Mouse (Mus musculus): ENCODE measurements around the gene Mtus2.
"Not testable (repeated sequence)": the region's sequence is repeated elsewhere in the genome, so short reads cannot be mapped to it uniquely, and the experiment has no call there.

The Mtus2 gene

DNA sequence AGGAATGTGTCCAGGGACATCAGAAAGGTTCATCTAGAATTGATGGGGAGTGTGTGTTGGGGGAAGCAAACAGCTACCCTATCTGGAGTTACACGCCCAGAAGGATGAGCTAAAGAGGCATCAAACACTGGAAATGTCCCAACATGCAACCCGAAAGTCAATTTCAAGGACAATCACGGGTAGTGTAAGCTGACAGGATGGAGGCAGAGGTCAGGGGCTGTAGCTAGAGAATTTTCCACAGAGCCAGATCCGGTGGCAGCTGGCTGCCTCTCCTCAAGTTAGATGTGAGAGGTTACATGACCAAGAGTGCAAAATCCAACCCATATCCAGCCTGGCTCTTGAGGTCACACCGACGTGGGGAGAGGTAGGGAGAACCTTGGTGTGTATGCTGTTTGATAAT is 315.7 kb downstream of the Mtus2 start:
- no peak for DNase-seq (ENCODE audit: low read depth, low spot score)

DNA sequence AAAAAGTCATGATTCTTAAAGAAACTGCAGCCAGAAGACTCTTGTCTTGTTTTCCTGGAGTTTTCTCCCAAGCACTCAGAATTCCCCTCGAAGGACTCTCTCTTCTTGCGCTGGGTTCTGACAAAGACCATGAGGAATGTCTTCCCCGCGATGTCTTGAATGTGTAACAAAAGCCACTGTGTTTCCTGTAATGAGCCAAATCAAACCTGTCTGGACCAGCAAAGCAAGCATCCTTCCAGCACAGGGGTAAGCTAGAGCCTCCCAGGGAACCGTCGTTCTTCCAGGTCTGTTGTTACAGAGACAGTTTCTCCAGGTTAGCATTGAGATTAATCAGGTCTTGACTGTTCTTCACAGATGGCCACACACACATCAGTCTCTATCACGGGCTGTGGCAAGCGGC is 321.1 kb downstream of the Mtus2 start:
- no peak for DNase-seq (ENCODE audit: low read depth, low spot score)

DNA sequence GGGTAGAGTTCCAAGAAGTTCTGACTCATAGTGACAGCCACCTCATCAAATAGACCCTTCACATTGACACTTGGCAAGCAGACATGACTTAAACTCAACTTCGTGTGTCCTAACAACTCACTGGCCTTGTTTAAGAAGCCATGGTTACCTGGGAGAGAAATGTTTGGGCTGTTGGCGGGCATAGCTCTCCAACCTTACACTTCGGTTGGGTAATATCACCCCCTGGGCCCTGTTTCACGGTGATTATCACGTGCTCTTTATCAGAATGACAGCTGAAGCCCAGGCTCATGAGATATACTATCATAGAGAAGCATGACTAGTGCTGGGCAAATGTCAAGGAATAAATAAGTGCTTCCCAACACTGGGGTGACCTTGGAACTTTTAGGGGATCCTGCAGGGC is 323.2 kb downstream of the Mtus2 start:
- no peak for DNase-seq (ENCODE audit: low read depth, low spot score)

DNA sequence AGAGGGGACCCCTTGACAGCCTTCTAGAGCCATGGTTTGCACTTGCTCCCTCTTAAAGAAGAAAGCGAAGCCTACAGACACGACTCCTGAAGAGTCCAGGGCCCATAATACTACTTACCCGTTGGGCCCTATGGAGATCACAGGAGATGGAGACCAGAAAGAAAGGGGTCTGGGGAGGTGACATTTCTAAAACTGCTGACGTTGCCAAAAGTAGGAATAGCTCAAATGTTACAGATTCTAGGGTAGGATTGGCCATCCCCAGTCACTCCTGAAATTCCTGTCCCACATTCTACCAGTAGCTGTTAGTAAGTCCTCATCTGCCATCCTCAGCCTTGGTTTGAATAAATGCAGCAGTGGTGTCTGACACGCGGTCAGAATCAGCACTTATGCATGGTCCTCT is 325.0 kb downstream of the Mtus2 start:
- DNase-seq (ENCODE audit: low read depth, low spot score), result no peak

DNA sequence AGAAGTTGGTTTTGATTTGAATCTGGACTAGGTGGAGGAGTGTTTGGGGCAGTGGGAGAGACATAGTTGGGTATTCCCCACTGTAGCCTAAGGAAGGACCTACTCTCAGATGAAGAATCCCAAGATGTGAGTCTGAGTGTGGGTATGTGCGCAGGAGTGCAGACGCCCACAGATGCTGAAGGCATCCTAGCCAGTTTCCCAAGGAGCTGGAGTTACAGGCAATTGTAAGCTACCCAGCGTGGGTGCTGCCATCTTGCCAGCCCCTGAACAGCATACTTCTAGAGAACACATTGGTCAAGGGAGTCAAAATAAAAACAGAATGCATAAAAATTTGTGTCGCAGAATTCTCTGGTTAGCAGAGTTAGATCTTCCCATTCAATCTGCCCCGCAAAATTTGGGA is 325.5 kb downstream of the Mtus2 start:
- DNase-seq (ENCODE audit: low read depth, low spot score), result no peak

DNA sequence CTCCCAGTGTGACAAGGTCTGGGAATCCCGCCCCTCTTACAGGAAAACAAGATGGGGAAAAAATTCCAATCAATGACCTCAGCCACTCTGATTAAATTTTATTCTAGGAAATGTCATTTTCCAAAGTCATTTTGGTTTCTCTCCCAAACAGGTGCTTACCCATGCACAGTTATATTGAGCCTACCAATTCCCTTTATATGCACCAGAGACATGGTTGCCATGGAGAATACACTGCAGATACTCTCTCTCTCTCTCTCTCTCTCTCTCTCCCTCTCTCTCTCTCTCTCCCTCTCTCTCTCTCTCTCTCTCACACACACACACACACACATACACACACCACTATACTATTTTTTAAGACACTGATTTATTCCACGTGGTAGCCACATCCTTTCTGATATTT is 326.1 kb downstream of the Mtus2 start:
- DNase-seq (ENCODE audit: low read depth, low spot score), result no peak

DNA sequence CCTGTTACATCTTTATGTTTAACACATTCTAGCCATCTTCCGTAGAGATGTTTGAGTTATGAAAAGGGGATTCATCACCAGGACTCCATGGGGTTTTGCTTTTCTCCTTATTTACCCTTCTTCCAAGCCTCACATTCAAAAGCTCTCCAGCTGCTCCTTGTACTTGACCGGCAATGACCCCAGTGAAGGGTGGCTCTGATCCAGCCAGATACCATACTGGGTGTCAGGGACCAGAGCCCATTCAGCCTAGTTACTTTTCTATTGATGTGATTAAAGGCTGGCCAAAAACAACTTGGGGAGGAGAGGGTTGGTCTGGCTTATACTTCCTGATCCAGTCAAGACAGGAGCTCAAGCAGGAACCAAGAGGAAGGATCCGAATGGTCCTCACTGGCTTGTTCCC is 326.5 kb downstream of the Mtus2 start:
- DNase-seq (ENCODE audit: low read depth, low spot score), result no peak

DNA sequence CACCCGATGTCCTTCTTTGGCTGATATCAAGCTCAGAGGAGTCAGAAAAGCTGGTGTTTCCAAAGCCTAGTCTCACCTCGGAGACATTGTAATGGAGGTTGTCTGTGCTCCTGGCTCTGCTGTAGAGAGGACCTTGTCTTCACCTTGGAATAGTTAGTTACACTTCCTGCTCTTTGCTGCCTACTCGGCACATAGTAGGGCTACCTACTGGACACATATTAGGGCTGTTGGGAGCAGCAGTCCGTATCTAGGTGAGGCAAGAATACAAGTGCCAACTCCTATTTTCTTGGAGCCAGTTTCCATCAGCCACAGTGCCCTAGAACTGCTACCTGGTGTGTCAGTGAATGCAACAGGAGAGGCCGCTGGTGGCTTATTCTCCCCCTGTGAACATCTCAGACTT is 330.4 kb downstream of the Mtus2 start:
- DNase-seq (ENCODE audit: low read depth, low spot score), result no peak

DNA sequence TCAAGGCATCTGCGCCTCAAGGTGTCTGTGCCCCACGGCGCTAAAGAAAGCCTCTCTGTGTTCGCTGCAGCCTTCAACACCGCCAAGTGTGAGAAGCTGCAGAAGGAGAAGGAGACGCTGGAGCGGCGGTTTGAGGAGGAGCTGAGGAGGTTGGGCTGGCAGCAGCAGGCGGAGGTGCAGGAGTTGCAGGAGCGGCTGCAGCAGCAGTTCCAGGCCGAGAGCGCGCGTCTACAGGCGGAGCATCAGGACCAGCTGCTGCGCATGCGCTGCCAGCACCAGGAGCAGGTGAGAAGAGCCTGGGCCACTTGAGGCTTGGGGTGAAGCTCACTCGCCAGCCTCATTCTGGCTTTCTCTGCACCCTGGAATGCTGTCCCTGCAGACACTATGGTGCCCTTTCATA is 331.7 kb downstream of the Mtus2 start:
- DNase-seq (ENCODE audit: low read depth, low spot score), result no peak

DNA sequence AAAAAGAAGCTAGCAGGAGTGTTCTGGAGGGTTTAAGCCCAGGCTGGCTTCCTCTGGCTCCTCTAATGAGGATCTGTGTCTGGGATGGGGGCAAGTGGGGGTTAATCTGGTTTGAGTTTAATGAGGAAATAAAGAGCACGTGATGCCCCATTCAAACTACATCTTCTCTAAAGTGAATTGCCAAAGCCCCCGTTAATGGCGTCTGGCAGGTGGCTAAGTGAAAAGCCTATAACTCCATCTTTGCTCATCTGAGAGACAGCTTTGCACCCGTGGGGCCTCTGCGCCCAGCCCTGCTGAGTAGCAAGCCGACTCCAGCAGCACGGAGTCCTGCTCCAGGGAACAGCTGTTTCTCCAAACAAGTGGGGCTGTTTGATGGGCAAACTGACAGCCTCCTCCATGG is 332.8 kb downstream of the Mtus2 start:
- no peak for DNase-seq (ENCODE audit: low read depth, low spot score)

DNA sequence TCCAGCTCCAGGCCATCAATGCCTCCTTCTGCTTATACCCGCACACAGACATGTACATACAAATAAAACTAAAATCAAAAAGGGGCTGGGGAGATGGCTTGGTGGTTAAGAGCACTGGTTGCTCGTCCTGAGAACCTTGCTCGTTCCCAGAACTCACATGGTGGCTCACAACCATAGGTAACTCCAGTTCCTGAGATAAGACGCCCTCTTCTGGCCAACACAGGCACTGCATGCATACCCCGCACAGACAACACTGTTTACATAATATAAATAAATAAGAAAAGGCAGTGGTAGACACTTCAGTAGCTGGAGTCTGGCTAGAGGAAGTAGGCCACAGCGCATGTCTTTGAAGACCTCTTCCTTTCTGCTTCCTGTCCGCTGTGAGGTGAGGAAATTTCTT is 335.7 kb downstream of the Mtus2 start:
- no peak for DNase-seq (ENCODE audit: low read depth, low spot score)

DNA sequence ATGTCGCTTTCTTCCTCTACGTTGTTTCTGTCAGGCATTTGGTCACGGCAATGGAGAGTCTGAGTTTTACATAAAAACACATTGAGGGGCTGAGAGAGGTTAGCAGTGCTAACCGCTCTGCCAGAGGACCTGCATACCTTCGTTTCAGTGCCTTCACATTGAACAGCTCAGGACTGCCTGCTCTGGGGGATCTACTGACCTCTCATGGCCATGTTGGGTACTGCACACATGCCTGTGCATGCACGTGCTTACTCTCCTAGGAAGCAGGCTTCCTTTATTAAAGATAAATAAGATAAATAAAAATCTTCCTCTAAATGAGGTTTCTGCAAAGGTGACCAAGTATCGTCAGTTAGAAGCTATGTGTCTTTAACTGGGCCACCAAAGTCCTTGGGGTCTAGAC is 336.2 kb downstream of the Mtus2 start:
- no peak for DNase-seq (ENCODE audit: low read depth, low spot score)

DNA sequence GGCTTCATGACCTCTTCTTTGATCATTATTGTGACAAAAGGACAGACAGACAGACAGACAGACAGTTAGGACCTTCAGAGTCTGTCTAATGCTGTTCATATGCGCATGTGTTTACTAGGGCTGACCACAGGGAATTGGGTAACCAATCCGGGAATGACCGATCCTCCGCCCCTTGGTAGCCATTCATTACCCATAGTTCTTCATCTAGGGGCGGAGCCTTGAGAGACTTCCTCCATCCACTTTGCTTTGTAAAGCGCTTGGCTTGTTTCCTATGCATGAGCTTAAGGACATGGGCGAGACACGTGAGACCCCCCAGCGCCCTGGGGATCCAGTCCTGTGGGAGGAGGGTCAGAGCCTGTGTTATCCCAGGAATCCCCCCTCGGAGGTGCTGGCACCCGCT is 345.8 kb downstream of the Mtus2 start:
- DNase-seq (ENCODE audit: low read depth, low spot score), result no peak

DNA sequence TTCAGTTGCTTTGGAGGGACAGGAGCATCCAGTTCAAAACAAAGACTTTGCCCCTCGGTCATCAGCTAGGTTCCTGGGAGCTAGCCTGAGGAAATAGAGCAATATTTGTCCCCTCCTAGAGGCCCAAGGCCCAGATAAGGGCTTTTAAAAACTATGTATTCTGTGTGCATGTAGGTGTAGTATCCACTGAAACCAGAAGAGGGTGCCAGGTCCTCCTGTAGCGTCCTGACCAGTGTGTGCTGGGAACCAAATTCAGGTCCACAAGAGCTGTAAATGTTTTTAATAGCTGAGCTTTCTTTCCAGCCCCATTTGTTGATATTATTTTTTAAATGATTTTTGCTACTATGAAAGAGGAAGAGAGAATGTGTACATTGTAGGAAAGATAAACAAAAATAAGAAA is 347.0 kb downstream of the Mtus2 start:
- DNase-seq (ENCODE audit: low read depth, low spot score), result no peak

DNA sequence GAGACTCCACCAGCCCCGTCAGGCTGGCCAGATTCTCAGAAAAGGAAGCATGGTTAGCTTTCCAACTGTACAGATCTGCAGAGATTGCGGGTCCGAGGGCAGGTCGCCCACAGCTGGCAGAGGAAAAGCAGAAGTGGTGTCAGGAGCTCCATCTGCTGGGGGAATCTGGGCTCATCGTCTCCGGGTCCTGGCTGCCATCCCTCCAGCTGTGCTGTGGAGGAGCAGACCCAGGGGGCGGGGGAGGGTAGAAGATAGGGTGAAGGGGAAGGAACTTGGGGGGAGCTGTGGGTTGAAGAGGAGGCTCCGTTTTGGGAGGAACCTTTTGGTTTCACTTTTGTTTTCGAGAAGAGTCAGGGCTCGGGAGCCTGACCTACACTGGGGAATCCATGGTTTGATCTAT is 353.7 kb downstream of the Mtus2 start:
- peak; percentile 83 for DNase-seq (ENCODE audit: low read depth, low spot score)

DNA sequence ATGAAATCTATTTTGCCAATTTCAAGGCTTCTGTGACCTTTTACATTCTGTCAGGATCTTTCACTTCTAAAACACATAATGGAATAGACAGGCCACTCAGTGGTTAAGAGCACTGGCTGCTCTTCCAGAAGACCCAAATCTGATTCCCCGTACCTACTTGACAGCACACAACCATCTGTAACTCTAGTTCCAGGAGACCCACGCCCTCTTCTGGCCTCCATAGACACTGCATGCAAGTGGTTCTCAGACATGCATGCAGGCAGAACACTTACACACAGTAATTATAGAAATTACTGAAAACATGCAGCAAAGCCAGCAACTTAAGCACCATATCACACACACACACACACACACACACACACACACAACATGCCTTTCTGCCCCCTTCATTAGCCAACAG is 355.3 kb downstream of the Mtus2 start:
- DNase-seq (ENCODE audit: low read depth, low spot score), result peak; percentile 40

DNA sequence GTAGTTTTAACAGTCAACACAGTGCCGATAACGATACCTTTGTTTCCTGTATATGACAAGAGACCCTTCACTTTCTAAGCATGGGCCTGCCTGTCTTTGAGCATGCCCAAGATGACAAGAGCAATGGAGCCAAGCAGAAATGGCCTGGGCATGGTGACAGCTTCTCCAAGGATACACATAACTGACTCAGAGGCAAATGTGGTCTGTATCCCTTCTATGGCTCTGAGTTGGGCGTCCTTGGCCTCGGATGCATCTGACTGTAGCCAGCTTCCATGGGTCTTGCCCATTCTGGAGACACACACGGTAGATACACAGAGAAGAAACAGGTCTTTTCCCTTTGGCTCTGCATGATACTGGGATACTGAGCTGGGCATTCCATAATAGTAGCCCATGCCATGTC is 357.8 kb downstream of the Mtus2 start:
- DNase-seq (ENCODE audit: low read depth, low spot score), result no peak

DNA sequence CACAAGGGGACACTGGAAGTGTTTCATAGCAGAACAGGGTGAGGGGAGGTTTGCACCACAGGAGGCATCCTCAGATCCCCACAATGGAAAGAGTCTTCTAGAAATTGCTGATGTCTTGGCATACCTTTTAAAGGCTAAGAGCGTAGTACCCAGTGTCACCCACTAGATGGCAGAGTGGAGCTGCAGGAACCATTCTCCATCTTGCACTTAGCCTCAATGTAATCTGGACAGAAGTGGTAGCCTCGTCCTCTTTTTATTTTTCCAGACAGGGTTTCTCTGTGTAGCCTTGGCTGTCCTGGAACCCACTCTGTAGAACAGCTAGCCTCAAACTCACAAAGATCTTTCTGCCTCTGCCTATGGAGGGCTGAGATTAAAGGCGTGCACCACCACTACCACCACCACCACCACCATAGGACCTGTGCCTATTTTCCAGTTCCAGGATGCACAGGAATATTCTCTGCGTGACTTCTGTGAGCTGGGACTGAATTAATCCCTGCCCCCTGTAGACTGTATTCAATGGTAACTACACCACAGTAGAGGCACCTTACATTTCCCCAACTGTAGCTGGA is 368.3 kb downstream of the Mtus2 start:
- peak; percentile 67 for DNase-seq (ENCODE audit: low read depth, low spot score)

DNA sequence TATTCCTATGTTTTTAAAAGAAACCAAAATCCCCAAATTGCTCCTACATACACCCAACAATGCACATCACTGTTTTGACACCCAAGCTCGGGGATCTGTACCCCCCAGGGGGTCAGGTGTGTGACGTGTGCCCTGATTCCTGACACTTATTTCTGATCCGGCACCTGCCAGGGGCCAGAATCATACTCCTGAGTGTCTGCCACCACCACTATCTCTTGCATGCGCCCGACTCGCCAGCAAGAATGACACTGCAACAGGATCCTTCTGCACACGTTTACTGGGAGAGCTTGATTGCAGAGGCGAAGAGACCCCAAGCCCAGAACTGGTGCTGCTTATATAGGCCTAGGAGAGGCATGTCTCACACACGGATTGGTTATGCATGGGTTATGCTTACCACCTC is 369.2 kb downstream of the Mtus2 start:
- DNase-seq (ENCODE audit: low read depth, low spot score), result not testable (repeated sequence)

DNA sequence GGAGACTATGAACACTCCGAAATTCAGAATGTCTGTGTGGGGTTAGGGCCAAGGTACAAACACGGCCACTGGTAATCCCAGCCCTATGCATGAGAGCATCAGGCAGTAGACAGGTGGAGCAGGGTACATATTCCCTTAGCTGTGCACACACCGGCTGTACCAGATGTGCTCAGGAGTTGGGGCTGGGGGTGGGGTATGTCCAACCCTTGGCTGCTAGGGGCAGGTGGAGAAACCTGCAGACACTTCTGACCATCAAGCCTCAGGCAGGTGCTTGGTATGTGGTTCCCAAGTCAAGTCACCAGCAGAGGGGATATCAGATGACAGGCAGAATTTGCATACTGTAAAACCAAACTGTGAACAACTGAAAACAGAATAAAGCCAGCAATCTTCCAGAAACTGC is 371.9 kb downstream of the Mtus2 start:
- no peak for DNase-seq (ENCODE audit: low read depth, low spot score)

DNA sequence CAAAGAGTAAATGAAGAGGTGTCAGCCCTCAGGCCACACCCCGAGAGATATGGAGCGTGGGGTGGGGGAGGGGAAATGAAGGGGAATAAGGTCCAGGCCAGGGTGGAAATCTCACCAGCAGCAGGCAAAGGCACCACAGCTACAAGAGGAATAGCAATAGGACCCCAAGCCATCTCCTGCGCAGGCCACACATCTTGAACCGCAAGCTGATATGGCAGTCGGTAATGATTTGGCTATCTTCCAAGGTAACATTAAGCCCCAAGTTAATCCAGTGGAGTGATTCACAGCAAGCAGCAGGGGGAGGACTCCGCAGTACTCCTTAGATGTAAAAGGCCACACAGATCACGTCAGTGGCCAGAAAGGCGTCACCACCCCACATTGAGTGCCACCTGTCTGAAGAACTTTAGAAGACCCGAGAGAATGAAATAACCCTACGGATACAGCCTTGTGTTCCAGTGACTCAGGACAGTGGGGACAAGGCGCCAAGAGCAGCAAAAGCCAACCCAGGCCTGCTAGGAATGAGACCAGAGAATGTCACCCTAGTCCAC is 374.2 kb downstream of the Mtus2 start:
- DNase-seq (ENCODE audit: low read depth, low spot score), result no peak

DNA sequence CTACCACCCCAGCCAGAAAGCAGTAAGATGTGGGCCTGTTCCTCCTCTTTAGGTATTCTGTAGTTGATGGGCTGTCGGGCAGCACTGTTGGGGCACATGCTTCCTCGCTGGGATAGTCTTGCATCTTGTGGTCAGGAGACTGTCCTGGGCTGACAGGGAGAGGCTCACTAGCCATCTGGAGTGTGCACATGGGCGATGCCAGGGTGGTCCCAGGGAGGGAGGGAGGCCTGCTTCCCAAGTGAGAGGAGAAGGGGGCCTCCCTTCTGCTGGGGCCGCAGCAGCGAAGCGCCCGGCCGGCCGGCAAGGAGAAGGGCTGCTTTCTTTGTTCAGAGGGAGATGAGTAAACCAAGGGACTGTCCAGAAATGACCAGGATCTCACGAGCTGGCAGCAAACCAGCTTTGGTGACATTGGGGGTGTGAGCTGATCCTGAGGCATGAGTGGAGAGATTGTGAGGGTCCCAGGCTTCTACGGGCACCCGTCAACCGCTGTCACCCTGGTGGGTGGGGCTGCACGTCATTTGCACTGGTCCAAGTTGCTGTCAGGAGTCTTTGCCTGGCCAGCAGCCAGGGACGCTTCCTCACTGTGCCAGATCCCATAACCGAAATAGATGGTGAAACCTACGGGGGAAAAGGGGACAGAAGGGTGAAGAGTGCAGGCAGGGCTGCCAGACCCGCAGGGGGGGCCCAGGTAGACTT is 375.0 kb downstream of the Mtus2 start:
- DNase-seq (ENCODE audit: low read depth, low spot score), result no peak

DNA sequence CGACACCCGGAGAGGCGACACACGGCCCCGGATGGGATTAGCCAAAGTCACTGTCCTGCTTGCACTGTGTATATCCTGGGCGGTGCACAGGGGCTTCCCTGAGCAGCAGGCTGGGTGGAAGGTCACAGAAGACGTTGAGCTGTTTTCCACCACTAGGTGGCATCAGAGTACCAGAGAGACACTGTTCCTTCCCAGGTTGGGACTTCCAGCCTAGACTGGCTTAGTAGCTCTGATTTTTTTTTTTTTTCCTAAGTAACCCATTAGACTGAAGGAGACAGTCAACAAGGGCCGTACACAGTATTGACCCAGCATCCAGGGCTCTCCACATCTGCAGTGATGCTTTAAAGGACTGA is 375.5 kb downstream of the Mtus2 start:
- DNase-seq (ENCODE audit: low read depth, low spot score), result peak; percentile 67

DNA sequence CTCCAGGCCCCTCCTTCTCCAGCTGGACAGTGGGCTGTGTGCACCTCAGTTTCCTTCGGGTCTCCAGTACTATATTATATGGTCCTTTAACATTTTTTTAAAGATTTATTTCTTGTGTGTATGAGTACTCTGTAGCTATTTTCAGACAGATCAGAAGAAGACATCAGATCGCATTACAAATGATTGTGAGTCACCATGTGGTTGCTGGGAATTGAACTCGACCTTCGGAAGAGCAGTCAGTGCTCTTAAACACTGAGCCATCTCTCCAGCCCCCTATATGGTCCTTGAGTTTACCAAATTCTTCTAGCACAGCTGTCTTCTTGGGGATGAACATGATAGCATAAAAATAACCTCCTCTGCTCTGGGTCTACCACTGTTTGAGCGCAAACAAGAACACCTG is 382.0 kb downstream of the Mtus2 start:
- no peak for DNase-seq (ENCODE audit: low read depth, low spot score)

Data from CD4-positive helper T cell, adult 2 months (primary cell).